Mouse (Mus musculus) stomach, embryonic 14.5 days (tissue): ENCODE measurements at regions not wholly inside any gene's neighbourhood (a gene's known extent, or its start where the extent isn't known, plus 50 kb on each side); places are given as distances from the start of the nearest gene placed in this dataset.

ENCODE experiments used
- ATAC-seq: fragments of 200-750 bp; cut with Nextera tagmentation; 2 replicates; pipeline ENCODE4 v1.8.0; 2017; ENCODE audit warnings: low read depth, moderate TSS enrichment; ENCODE audit not compliant: insufficient number of reproducible peaks, insufficient read depth, low FRiP score
- H3K27ac ChIP-seq: fragments of 300-500 bp; sonication (generic); 2 replicates; pipeline ENCODE4 v1.5.1; 2014; ENCODE audit warnings: mild to moderate bottlenecking, low read length, moderate library complexity, mixed read lengths
- H3K27me3 ChIP-seq: fragments of 300-500 bp; sonication (generic); 2 replicates; pipeline ENCODE4 v1.6.1; 2014; ENCODE audit warnings: low read length, control low read depth, mixed read lengths; ENCODE audit not compliant: control insufficient read depth, insufficient read depth
- H3K36me3 ChIP-seq: fragments of 300-500 bp; sonication (generic); 2 replicates; pipeline ENCODE4 v1.6.1; 2014; ENCODE audit warnings: mild to moderate bottlenecking, control low read depth, low read length, moderate library complexity, mixed read lengths; ENCODE audit not compliant: control insufficient read depth, insufficient read depth
- H3K4me1 ChIP-seq: fragments of 300-500 bp; sonication (generic); 2 replicates; pipeline ENCODE4 v1.6.1; 2014; ENCODE audit warnings: low read length, control low read depth, mixed read lengths; ENCODE audit not compliant: control insufficient read depth, insufficient read depth
- H3K4me2 ChIP-seq: fragments of 300-500 bp; sonication (generic); replicated peaks from 2 replicates; pipeline ENCODE4 v1.6.1; 2014; ENCODE audit warnings: low read depth, low read length, control low read depth
- H3K4me3 ChIP-seq: fragments of 300-500 bp; sonication (generic); 2 replicates; pipeline ENCODE4 v1.5.1; 2014; ENCODE audit warnings: low read depth, low read length, control low read depth
- H3K9ac ChIP-seq: fragments of 300-500 bp; sonication (generic); replicated peaks from 2 replicates; pipeline ENCODE4 v1.6.1; 2014; ENCODE audit warnings: low read depth, mild to moderate bottlenecking, control low read depth, low read length, moderate library complexity, mixed read lengths
- H3K9me3 ChIP-seq: fragments of 300-500 bp; sonication (generic); 2 replicates; pipeline ENCODE4 v1.6.1; 2016; ENCODE audit warnings: low read depth, low read length, control low read depth; ENCODE audit not compliant: control insufficient read depth
- WGBS: fragments of 180-500 bp; shearing (Covaris S2); extraction: QIAGEN DNeasy Blood & Tissue Kit; methylation state at CpG from one replicate; pipeline ENCODE4 v1.1.7; 2014; 5-methylcytosine and 5-hydroxymethylcytosine counted together

- no peak overlapping the region for H3K9ac ChIP-seq
- WGBS = 67% methylated on average over 13 of the region's 13 CpGs
- no peak overlapping the region; the same call in 1 of the 2 replicates for H3K4me2 ChIP-seq
Measured at GRCm38 (mm10) chr17:80824826-80825517, 96.7 kb upstream of the Map4k3 start.

GRCm38 (mm10) chr17:80824261-80824660 lies 96.0 kb upstream of the Map4k3 start:
- no peak overlapping the region for H3K27ac ChIP-seq
- 76% methylated on average over 2 of the region's 2 CpGs for WGBS

More at GRCm38 (mm10) chr17:80824826-80825517, 96.7 kb upstream of the Map4k3 start:
- Histone ChIP-seq H3K27ac (peak overlapping the region; percentile 69), H3K36me3 (no peaks in the 10 kb centered on the region), H3K27me3 (no peaks in the 10 kb centered on the region), H3K4me3 (no peak overlapping the region), H3K9me3 (no peaks in the 10 kb centered on the region), H3K4me1 (peaks cover 14% of the 10 kb centered on the region; the same call in 1 of the 2 replicates)
- ATAC-seq = no peak

GRCm38 (mm10) chr17:80820888-80821287 lies 92.6 kb upstream of the Map4k3 start:
- ATAC-seq = no peak
- Histone ChIP-seq H3K4me2 (no peak overlapping the region), H3K4me3 (no peak overlapping the region), H3K4me1 (peaks cover 12% of the 10 kb centered on the region; the same call in 1 of the 2 replicates), H3K9ac (no peak overlapping the region), H3K9me3 (no peaks in the 10 kb centered on the region), H3K36me3 (no peaks in the 10 kb centered on the region), H3K27me3 (no peaks in the 10 kb centered on the region), H3K27ac (no peak overlapping the region)
- WGBS = 66% methylated on average over 8 of the region's 8 CpGs

More at GRCm38 (mm10) chr17:80824261-80824660, 96.0 kb upstream of the Map4k3 start:
- no peak for ATAC-seq
- Histone ChIP-seq H3K36me3 (no peaks in the 10 kb centered on the region), H3K9ac (no peak overlapping the region), H3K4me3 (no peak overlapping the region), H3K4me1 (peaks cover 14% of the 10 kb centered on the region; the same call in 1 of the 2 replicates), H3K4me2 (no peak overlapping the region), H3K27me3 (no peaks in the 10 kb centered on the region), H3K9me3 (no peaks in the 10 kb centered on the region)

- Histone ChIP-seq H3K4me1 (no peaks in the 10 kb centered on the region), H3K4me2 (no peak overlapping the region), H3K36me3 (no peaks in the 10 kb centered on the region), H3K27ac (peak overlapping the region; percentile 44; the same call in 1 of the 2 replicates), H3K27me3 (no peaks in the 10 kb centered on the region), H3K4me3 (no peak overlapping the region), H3K9me3 (no peaks in the 10 kb centered on the region), H3K9ac (no peak overlapping the region)
- no peak for ATAC-seq
- 34% methylated on average over 9 of the region's 9 CpGs for WGBS
Measured at GRCm38 (mm10) chr17:80818477-80819028, 90.3 kb upstream of the Map4k3 start.

- no peaks in the 10 kb centered on the region for H3K27me3 ChIP-seq
- no peaks in the 10 kb centered on the region for H3K9me3 ChIP-seq
- ATAC-seq = no peak
- no peaks in the 10 kb centered on the region for H3K4me1 ChIP-seq
- H3K4me3 ChIP-seq = no peak overlapping the region
- 73% methylated on average over 4 of the region's 4 CpGs for WGBS
- H3K27ac ChIP-seq = no peak overlapping the region
- H3K4me2 ChIP-seq = no peak overlapping the region
- no peaks in the 10 kb centered on the region for H3K36me3 ChIP-seq
- H3K9ac ChIP-seq = no peak overlapping the region
Measured at GRCm38 (mm10) chr17:80815747-80816146, 87.5 kb upstream of the Map4k3 start.

- no peak overlapping the region for H3K27ac ChIP-seq
- 41% methylated on average over 10 of the region's 10 CpGs for WGBS
- no peak overlapping the region for H3K4me3 ChIP-seq
- H3K27me3 ChIP-seq = no peaks in the 10 kb centered on the region
- no peaks in the 10 kb centered on the region for H3K9me3 ChIP-seq
- H3K4me2 ChIP-seq = no peak overlapping the region
- H3K36me3 ChIP-seq = no peaks in the 10 kb centered on the region
- no peak overlapping the region for H3K9ac ChIP-seq
- no peak for ATAC-seq
- H3K4me1 ChIP-seq = no peaks in the 10 kb centered on the region
Measured at GRCm38 (mm10) chr17:80813194-80813593, 84.9 kb upstream of the Map4k3 start.

- Histone ChIP-seq H3K4me1 (no peaks in the 10 kb centered on the region), H3K27ac (no peak overlapping the region), H3K36me3 (no peaks in the 10 kb centered on the region), H3K27me3 (no peaks in the 10 kb centered on the region), H3K9ac (no peak overlapping the region), H3K4me2 (no peak overlapping the region), H3K4me3 (no peak overlapping the region), H3K9me3 (no peaks in the 10 kb centered on the region)
- 91% methylated on average over 5 of the region's 5 CpGs for WGBS
- no peak for ATAC-seq
Measured at GRCm38 (mm10) chr17:80809275-80809674, 81.0 kb upstream of the Map4k3 start.

- Histone ChIP-seq H3K4me1 (no peaks in the 10 kb centered on the region; the same call in 1 of the 2 replicates), H3K9me3 (no peaks in the 10 kb centered on the region), H3K4me2 (no peak overlapping the region), H3K36me3 (no peaks in the 10 kb centered on the region), H3K27me3 (no peaks in the 10 kb centered on the region), H3K4me3 (no peak overlapping the region), H3K9ac (no peak overlapping the region), H3K27ac (no peak overlapping the region)
- WGBS = 39% methylated on average over 10 of the region's 10 CpGs
- no peak for ATAC-seq
Measured at GRCm38 (mm10) chr17:80808069-80808468, 79.8 kb upstream of the Map4k3 start.
